Mouse (Mus musculus) cortical plate, adult 2 months (tissue): ENCODE data around the gene Hist1h2bm.

ENCODE experiments used
- CTCF ChIP-seq: fragments of 200-500 bp; IDR thresholded peaks from 2 replicates; pipeline ENCODE4 v1.5.1; 2011; ENCODE audit warnings: mild to moderate bottlenecking, control low read depth, low read length; ENCODE audit not compliant: insufficient read depth; ENCODE audit errors: extremely low read depth
- POLR2A ChIP-seq: fragments of 200-500 bp; IDR thresholded peaks from 2 replicates; pipeline ENCODE4 v1.6.1; 2011; ENCODE audit warnings: mild to moderate bottlenecking, low read length, control low read depth; ENCODE audit not compliant: insufficient read depth; ENCODE audit errors: extremely low read depth

DNA sequence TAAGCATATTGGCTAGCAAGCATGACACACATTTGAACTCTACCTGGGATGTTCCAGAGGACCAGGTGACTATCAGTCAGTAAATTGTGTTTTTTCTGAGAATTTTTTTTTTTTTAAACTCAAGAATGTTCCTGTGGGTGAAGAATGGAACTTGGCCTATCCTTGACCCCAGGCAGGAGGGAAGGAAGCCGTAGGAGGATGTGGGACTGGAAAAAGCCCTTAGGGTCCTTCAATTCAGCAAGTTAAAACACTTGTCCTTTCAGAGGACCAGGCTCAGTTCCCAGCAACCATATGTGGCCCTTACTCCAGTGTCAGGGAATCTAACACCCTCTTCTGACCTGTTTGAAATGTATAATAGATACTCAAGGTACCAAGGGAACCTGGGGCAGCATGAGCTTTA, 7.7 kb downstream of the Hist1h2bm start:
- TF ChIP-seq POLR2A: no peak
- TF ChIP-seq CTCF: no peak
